Mouse (Mus musculus): Measurements from ENCODE around the gene Hmgcs1. TPM values are rescaled to one million over a fixed set of nuclear protein-coding genes. Genes with fewer than 3 reads are reported as not detected.
"Not testable (repeated sequence)": the region's sequence is repeated elsewhere in the genome, so short reads cannot be mapped to it uniquely, and the experiment has no call there.

Gene Hmgcs1
- 64.9 TPM for polyA plus RNA-seq (2021)

DNA sequence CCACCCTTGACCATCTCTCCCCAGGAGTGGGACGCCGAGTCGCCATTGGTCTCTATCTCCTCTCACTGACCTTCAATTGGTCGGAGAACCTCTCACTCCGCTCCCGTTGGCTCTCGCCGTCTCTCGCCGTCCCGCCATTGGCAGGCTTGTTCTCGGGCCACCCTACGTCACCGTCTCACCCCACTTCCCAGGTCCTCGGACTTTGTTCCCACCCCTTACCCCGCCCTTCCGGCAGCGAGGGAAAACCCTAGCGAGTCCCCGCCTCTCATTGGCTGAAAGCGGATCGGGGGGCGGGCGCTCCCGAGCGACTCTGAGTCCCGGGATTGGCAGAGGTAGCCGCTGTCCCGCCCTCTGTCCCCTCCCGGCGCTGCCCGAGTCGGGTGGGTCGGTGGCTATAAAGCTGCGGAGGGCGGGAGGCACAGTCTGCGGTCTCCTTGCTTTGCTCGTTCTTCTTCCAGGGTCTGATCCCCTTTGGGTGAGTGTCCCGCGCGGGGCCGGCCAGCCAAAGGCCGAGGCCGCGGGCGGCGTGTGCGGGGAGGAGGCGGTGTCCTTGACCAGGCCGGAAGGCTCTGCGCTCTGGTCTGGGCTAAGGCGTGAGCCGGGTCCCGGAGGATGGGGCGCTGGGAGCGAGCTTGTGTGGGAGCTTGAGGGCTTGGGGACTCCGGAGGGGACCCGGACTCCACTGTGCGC lies at the start of gene Hmgcs1:
Gene Hmgcs1 (plus strand): TSS at position 341 of the 690 bp plus-strand sequence.
- ChIA-PET CTCF (interaction anchor here (1.2 to 3.2 kb wide), 5 partner anchors 12 to 51 kb away, joined by 3 to 99 read pairs (median 25); no protein-coding TSS in a partner anchor), POLR2A (interaction anchor here (3.1 kb wide), 1 partner anchor 12 kb away, joined by 22 read pairs; no protein-coding TSS in a partner anchor)
- no peak for TF ChIP-seq CTCF (IDR thresholded peaks at IDR 0.05)
- peak; percentile 96 for ATAC-seq
- no peaks in the 10 kb centered on the region for H3K27me3 ChIP-seq
- in situ Hi-C loops (cut with MboI; ENCODE audit: low pct_unique_long_range_greater_than_20kb) = no loop called here
- peak; percentile 96 for DNase-seq (ENCODE audit: low read depth, low spot score)

DNA sequence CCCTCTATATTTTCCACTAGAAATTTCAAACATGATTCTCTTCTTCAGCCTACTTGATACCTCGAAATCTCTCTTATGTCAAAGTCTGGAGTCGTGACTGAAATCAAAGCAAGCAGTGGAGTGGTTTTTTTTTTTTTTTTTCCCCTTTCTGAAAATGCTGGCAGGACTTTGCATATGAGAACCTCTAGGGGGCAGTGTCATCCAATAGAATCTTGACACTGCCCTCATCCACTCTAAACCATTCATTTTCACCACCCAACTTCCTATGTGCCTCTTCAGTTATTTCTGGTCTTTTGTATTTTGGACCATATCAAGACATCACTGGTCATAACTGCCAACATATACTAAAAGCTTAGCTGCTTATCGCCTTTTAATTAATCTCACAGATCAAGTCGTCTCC lies 49.7 kb upstream of the Hmgcs1 start:
- TF ChIP-seq CTCF (IDR thresholded peaks at IDR 0.05) = peak; percentile 96
- ATAC-seq (peak; percentile 74), DNase-seq (ENCODE audit: low read depth, low spot score) (no peak)
- ChIA-PET POLR2A (no interaction called here), CTCF (interaction anchor here (2.2 to 2.7 kb wide), 4 partner anchors 9 to 48 kb away, joined by 16 to 99 read pairs (median 50); no protein-coding TSS in a partner anchor)
- in situ Hi-C loops (cut with MboI; ENCODE audit: low pct_unique_long_range_greater_than_20kb) = no loop called here
- H3K27me3 ChIP-seq = no peaks in the 10 kb centered on the region

DNA sequence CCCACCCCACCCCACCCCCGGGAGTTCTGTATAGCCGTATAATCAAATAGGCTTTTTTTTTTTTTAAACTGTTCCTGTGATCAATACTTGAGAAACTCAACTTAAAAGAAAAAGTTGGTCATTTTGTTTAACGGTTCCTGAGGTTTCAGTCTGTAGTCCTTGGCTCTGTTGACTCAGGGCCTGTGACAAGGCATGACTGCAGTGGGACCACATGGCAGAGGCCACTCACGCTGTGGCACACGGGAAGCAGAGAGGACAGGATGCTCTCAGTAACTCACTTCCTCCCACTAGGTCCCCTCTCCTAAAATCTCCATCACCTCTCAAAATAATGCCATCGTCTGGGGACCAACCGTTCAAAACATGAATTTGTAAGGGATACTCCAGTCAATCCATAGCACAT lies 49.0 kb upstream of the Hmgcs1 start:
- in situ Hi-C loops (cut with MboI; ENCODE audit: low pct_unique_long_range_greater_than_20kb) = no loop called here
- ATAC-seq = no peak
- POLR2A ChIA-PET = no interaction called here
- no peaks in the 10 kb centered on the region for H3K27me3 ChIP-seq
- CTCF ChIA-PET = interaction anchor here (0.6 to 1.7 kb wide), 2 partner anchors 38 to 84 kb away, joined by 3 read pairs; no protein-coding TSS in a partner anchor
- no peak for DNase-seq (ENCODE audit: low read depth, low spot score)
- TF ChIP-seq CTCF (IDR thresholded peaks at IDR 0.05) = no peak

DNA sequence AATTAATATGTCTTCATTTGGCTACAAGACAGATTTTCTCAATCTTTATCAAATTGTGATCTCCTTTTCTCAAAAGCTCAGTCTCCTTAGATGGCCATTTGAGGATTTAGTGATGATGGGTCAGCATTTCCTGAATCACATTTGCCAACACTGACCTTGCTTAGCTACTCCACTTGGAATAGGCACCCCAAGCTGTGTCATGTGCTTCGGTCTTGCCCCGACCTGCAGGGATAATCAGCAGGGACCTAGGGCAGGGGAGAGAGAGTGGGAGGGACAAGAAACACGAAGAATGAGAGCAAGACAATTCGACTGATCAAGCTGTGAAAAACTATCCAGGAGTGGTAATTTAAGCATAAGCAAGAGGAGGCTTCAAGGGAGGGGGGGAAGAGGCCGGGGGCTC lies 45.4 kb upstream of the Hmgcs1 start:
- ChIA-PET CTCF (interaction anchor here (1.7 kb wide), 1 partner anchor 25 kb away, joined by 3 read pairs; no protein-coding TSS in a partner anchor), POLR2A (no interaction called here)
- DNase-seq (ENCODE audit: low read depth, low spot score) (no peak), ATAC-seq (no peak)
- no peaks in the 10 kb centered on the region for H3K27me3 ChIP-seq
- no peak for TF ChIP-seq CTCF (IDR thresholded peaks at IDR 0.05)
- in situ Hi-C loops (cut with MboI; ENCODE audit: low pct_unique_long_range_greater_than_20kb) = no loop called here

DNA sequence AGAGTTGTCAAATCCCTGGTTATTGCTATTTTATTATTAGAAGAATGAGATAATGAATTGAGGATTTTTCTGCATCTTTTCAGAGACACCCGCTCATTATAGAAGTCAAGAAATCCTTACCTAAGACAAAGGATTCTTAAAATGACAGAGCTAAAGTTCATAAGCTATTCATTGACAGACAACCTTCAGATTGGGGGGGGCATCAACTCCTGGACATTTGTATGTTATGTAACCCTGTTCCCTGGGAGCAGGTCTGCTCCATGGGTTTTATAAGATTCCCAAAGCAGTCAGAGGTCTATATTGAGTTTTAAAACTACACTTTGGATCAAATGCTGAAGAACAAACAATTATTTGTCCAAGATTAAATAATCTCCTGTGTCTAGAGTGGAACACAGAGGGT lies 43.7 kb upstream of the Hmgcs1 start:
- TF ChIP-seq CTCF (IDR thresholded peaks at IDR 0.05) = no peak
- DNase-seq (ENCODE audit: low read depth, low spot score) = no peak
- ChIA-PET CTCF (interaction anchor here (1.0 to 1.9 kb wide), 7 partner anchors 14 to 98 kb away, joined by 3 to 42 read pairs (median 7); no protein-coding TSS in a partner anchor), POLR2A (no interaction called here)
- no peak for ATAC-seq
- in situ Hi-C loops (cut with MboI; ENCODE audit: low pct_unique_long_range_greater_than_20kb) = no loop called here
- H3K27me3 ChIP-seq = no peaks in the 10 kb centered on the region

DNA sequence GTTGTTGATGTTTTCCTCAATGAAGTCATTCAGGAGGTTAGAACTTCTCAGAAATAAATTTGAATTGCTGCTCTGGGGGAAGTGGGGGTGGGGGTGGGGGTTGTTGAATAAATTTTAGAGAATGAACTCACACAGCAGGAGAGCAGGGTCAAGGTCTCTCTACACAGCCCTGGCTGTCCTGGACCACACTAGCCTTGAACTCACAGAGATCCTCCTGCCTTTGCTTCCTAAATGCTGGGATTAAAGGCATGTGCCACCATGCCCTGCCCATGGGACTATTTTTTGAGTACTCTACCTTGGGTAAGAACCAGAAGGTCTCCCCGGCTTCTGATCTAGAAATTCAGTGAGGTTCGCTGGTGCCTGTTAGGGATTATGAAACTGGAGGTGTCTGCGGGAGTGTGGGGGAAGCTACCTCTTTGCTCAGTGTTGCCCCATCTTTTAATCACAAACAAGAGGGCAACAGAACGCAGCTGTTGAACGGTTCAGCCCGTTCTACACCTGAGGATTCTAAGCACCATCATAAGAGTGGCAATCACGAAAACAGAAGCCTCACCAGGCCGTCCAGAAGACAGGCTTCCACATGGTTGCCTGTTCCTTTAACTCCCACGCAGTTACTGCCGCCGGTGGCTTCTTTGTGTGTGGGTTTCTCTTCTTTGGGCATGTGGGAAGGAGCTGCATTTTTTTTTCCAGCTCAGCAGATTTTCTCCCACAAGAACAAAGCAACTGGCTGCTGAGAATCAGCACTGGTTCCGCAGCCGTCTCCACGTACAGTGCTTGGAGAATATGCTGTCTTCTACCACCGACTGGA lies 41.1 kb upstream of the Hmgcs1 start:
- ChIA-PET CTCF (interaction anchor here (1.5 to 6.2 kb wide), 6 partner anchors 10 to 40 kb away, joined by 4 to 209 read pairs (median 23); no protein-coding TSS in a partner anchor), POLR2A (interaction anchor here (1.1 kb wide), 1 partner anchor 39 kb away, joined by 4 read pairs; no protein-coding TSS in a partner anchor)
- in situ Hi-C loops (cut with MboI; ENCODE audit: low pct_unique_long_range_greater_than_20kb) = no loop called here
- ATAC-seq (no peak), DNase-seq (ENCODE audit: low read depth, low spot score) (no peak)
- H3K27me3 ChIP-seq = no peaks in the 10 kb centered on the region
- no peak for TF ChIP-seq CTCF (IDR thresholded peaks at IDR 0.05)

DNA sequence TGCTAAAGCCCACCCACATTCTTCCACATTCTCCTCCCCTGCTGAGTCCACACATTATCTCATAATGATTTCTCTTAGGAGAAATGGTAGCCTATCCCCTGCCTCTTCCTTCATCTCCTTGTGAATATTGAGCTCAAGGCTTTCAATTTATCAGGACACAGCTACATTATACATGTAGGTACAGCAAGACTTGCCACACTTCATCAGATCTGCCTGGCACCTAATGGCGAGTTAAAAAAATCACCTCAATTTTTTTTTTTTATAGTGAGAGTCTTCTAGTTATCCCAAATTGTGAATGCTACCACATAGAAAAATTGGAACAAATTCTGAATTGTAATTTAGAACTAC lies 40.5 kb upstream of the Hmgcs1 start:
- ATAC-seq (no peak), DNase-seq (ENCODE audit: low read depth, low spot score) (no peak)
- in situ Hi-C loops (cut with MboI; ENCODE audit: low pct_unique_long_range_greater_than_20kb) = no loop called here
- CTCF ChIA-PET = interaction anchor here (2.1 to 6.2 kb wide), 5 partner anchors 11 to 39 kb away, joined by 11 to 209 read pairs (median 26); no protein-coding TSS in a partner anchor
- TF ChIP-seq CTCF (IDR thresholded peaks at IDR 0.05) = no peak
- H3K27me3 ChIP-seq = no peaks in the 10 kb centered on the region
- POLR2A ChIA-PET = interaction anchor here (1.0 kb wide), 1 partner anchor 35 kb away, joined by 3 read pairs; no protein-coding TSS in a partner anchor

DNA sequence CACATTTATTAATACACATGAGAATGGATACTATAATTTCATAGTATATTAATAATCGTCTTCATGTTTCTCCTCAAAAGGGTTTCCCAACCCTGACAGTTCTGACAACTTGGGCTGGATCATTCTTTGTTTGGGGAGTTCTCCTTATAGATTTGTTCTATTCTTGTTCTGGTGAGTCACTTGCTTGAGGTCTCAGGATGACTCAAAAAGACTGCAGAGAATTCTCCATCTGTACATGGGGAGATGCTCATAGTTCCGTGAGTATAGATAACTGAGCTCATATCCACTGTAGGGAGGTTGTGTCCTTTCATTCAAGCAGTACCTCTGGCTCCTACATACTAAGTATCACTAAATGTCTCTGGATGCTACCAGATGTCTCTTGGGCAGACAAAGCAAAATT lies 35.4 kb upstream of the Hmgcs1 start:
- ChIA-PET POLR2A (no interaction called here), CTCF (no interaction called here)
- in situ Hi-C loops (cut with MboI; ENCODE audit: low pct_unique_long_range_greater_than_20kb) = no loop called here
- no peak for TF ChIP-seq CTCF (IDR thresholded peaks at IDR 0.05)
- ATAC-seq = no peak
- no peaks in the 10 kb centered on the region for H3K27me3 ChIP-seq
- no peak for DNase-seq (ENCODE audit: low read depth, low spot score)

DNA sequence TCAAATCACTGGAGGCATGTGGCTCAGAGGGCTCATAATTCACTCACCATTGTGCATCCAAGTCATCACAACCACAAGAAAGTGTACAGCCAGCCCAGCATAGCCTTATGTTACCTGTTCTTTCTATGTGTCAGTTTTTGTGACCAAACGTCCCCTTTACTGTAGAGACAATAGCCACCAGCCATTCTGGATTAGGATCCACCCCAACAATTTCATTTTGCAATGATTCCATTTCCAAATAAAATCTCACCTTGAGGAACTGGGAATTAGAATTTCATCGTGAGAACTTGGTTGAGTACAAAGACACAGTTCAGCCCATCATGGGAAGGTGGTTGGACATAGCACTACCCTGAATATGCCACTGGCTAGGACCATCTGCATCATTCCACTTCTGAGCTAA lies 33.9 kb upstream of the Hmgcs1 start:
- in situ Hi-C loops (cut with MboI; ENCODE audit: low pct_unique_long_range_greater_than_20kb) = no loop called here
- CTCF ChIA-PET = interaction anchor here (1.4 to 1.6 kb wide), 4 partner anchors 21 to 33 kb away, joined by 3 to 15 read pairs (median 7); partner anchors contain the start of gene Hmgcs1
- POLR2A ChIA-PET = no interaction called here
- H3K27me3 ChIP-seq = no peaks in the 10 kb centered on the region
- TF ChIP-seq CTCF (IDR thresholded peaks at IDR 0.05) = no peak
- no peak for DNase-seq (ENCODE audit: low read depth, low spot score)
- ATAC-seq = no peak

DNA sequence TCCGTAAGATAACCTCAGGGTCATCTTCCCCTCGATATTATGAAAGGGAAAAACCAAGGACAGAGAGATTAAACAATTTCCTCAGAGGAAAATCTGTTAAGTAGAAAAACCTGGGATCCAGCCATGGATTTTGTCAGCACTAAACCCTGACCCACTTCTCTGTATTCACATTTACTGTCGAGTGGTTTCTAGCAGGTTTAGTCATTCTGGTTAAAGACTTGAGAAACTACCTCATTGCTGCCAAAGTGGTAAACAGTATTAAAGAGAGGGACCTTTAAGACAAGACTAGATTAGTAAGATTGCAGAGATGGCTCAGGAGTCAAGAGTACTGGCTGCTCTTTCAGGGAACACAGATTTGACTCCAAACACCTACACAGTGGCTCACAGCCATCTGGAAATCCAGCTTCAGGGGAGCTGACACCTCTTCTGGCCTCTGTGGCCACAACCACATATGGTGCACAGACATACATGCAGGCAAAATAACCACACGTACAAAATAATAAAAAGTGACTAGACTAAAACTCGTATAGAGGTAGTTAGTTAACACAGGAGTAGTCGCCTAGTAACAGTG lies 33.2 kb upstream of the Hmgcs1 start:
- CTCF ChIA-PET = interaction anchor here (0.7 to 1.6 kb wide), 5 partner anchors 9 to 33 kb away, joined by 3 to 15 read pairs (median 5); partner anchors contain the start of gene Hmgcs1
- ATAC-seq (peak; percentile 88), DNase-seq (ENCODE audit: low read depth, low spot score) (peak; percentile 75)
- POLR2A ChIA-PET = no interaction called here
- TF ChIP-seq CTCF (IDR thresholded peaks at IDR 0.05) = peak; percentile 18
- in situ Hi-C loops (cut with MboI; ENCODE audit: low pct_unique_long_range_greater_than_20kb) = no loop called here
- no peaks in the 10 kb centered on the region for H3K27me3 ChIP-seq

DNA sequence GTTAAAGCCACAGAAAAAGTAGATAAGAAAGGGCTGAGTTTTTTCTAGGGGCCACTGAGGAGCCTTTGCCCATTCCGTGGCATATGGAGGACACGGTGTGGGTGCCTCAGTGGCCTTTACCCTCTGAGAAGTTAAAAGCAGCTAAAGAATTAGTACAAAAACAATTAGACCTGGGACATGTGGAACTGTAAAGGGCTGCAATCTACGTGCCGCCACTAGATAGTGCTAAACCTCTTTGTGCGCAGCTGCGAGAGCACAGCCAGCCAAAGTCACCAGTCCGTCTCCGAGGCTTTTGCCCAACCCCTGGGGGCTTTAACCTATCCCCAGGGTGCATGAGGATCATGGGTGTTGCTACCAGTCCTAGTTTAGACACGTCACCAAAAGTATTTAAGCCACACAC lies 28.8 kb upstream of the Hmgcs1 start:
- DNase-seq (ENCODE audit: low read depth, low spot score); CTCF ChIA-PET; ATAC-seq; in situ Hi-C loops (cut with MboI; ENCODE audit: low pct_unique_long_range_greater_than_20kb); H3K27me3 ChIP-seq; POLR2A ChIA-PET: not testable (repeated sequence)
